Mouse (Mus musculus) neural tube, embryonic 13.5 days (tissue): ENCODE data around the gene Arfgef3. TPM values are rescaled to one million over a fixed set of nuclear protein-coding genes. Genes with fewer than 3 reads are reported as not detected.

Source experiments
- ATAC-seq: fragments of 200-750 bp; cut with Nextera tagmentation; 2 replicates; pipeline ENCODE4 v1.8.0; 2017; ENCODE audit warnings: low read depth, mild to moderate bottlenecking, moderate TSS enrichment, moderate library complexity
- H3K27ac ChIP-seq: fragments of 300-500 bp; sonication (generic); replicated peaks from 2 replicates; pipeline ENCODE4 v1.5.1; 2015; ENCODE audit warnings: moderate library complexity, mild to moderate bottlenecking, inconsistent platforms
- H3K27me3 ChIP-seq: fragments of 300-500 bp; sonication (generic); 2 replicates; pipeline ENCODE4 v1.6.1; 2015; ENCODE audit warnings: mild to moderate bottlenecking, inconsistent platforms
- H3K36me3 ChIP-seq: fragments of 300-500 bp; sonication (generic); 2 replicates; pipeline ENCODE4 v1.6.1; 2015; ENCODE audit warnings: mild to moderate bottlenecking, inconsistent platforms
- H3K4me1 ChIP-seq: fragments of 300-500 bp; sonication (generic); replicated peaks from 2 replicates; pipeline ENCODE4 v1.6.1; 2015; ENCODE audit warnings: inconsistent platforms
- H3K4me2 ChIP-seq: fragments of 300-500 bp; sonication (generic); 2 replicates; pipeline ENCODE4 v1.6.1; 2015; ENCODE audit warnings: inconsistent platforms, mild to moderate bottlenecking, moderate library complexity
- H3K4me3 ChIP-seq: fragments of 300-500 bp; sonication (generic); 2 replicates; pipeline ENCODE4 v1.5.1; 2015; ENCODE audit warnings: mild to moderate bottlenecking, inconsistent platforms
- H3K9ac ChIP-seq: fragments of 300-500 bp; sonication (generic); 2 replicates; pipeline ENCODE4 v1.6.1; 2015; ENCODE audit warnings: moderate library complexity, mild to moderate bottlenecking, inconsistent platforms
- H3K9me3 ChIP-seq: fragments of 300-500 bp; sonication (generic); 2 replicates; pipeline ENCODE4 v1.6.1; 2016; ENCODE audit warnings: inconsistent platforms
- WGBS: fragments of 180-500 bp; shearing (Covaris S2); methylation state at CpG from one replicate; pipeline ENCODE4 v1.1.7; 2015; 5-methylcytosine and 5-hydroxymethylcytosine counted together
- polyA plus RNA-seq: library from polyadenylated mRNA; unstranded; fragments of >200 nt; fragmentation: Nextera tagmentation; extraction: Ambion mirVana; gene quantifications from 2 replicates; pipeline ENCODE4 v1.2.1, GENCODE M21; 2015

Arfgef3 gene
- polyA plus RNA-seq, 1 experiment from 2014 or later, result 6.5 TPM

GRCm38 (mm10) chr10:18711436-18711835, 32.3 kb downstream of the Arfgef3 start:
- Histone ChIP-seq H3K9me3 (no peaks in the 10 kb centered on the region), H3K4me3 (no peak overlapping the region), H3K4me2 (no peak overlapping the region), H3K36me3 (no peaks in the 10 kb centered on the region), H3K9ac (no peak overlapping the region), H3K27ac (peak overlapping the region; percentile 66), H3K4me1 (peaks cover 20% of the 10 kb centered on the region), H3K27me3 (no peaks in the 10 kb centered on the region)
- WGBS, result 97% methylated on average over 4 of the region's 4 CpGs
- ATAC-seq, result no peak

GRCm38 (mm10) chr10:18710949-18711348, 32.8 kb downstream of the Arfgef3 start:
- Histone ChIP-seq H3K9me3 (no peaks in the 10 kb centered on the region), H3K4me3 (no peak overlapping the region), H3K36me3 (no peaks in the 10 kb centered on the region), H3K27ac (peak overlapping the region; percentile 66), H3K27me3 (no peaks in the 10 kb centered on the region), H3K4me2 (no peak overlapping the region), H3K4me1 (peaks cover 23% of the 10 kb centered on the region), H3K9ac (no peak overlapping the region)
- ATAC-seq, result 0 out of 2 replicates have a peak, but pooled peaks have one; percentile 48
- 41% methylated on average over 6 of the region's 6 CpGs for WGBS

DNA sequence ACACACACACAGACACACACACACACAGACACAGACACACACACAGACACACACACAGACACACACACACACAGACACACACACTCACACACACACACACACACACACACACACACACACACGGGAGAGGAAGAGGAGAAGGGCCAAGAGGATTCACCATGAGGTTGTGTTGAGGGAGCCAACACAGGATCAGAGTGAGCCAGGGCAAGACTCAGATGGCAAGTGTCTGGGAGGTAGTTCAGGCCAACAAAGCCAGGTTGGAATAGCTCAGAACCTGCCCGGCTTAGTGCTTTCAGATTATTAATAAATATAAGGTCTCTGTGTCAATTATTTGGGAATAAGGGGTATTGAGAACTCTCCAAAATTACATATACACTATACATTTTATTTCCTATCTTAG, 33.9 kb downstream of the Arfgef3 start:
- Histone ChIP-seq H3K27me3 (no peaks in the 10 kb centered on the region), H3K9ac (no peak overlapping the region), H3K27ac (no peak overlapping the region), H3K4me1 (peaks cover 29% of the 10 kb centered on the region), H3K4me2 (no peak overlapping the region), H3K36me3 (no peaks in the 10 kb centered on the region), H3K9me3 (no peaks in the 10 kb centered on the region), H3K4me3 (no peak overlapping the region)
- ATAC-seq, result no peak
- 80% methylated on average over 2 of the region's 2 CpGs for WGBS

- no peaks in the 10 kb centered on the region for H3K36me3 ChIP-seq
- H3K9me3 ChIP-seq, result no peaks in the 10 kb centered on the region
- WGBS, result 83% methylated on average over 1 of the region's 1 CpGs
- no peak overlapping the region for H3K9ac ChIP-seq
- no peak for ATAC-seq
- H3K4me2 ChIP-seq, result no peak overlapping the region
- H3K27me3 ChIP-seq, result no peaks in the 10 kb centered on the region
- no peak overlapping the region for H3K27ac ChIP-seq
- peaks cover 40% of the 10 kb centered on the region for H3K4me1 ChIP-seq
- no peak overlapping the region for H3K4me3 ChIP-seq
These were observed 35.1 kb downstream of the Arfgef3 start for GRCm38 (mm10) chr10:18708641-18709040.

GRCm38 (mm10) chr10:18704393-18705120, 39.2 kb downstream of the Arfgef3 start:
- Histone ChIP-seq H3K9ac (no peak overlapping the region), H3K4me1 (peaks cover 33% of the 10 kb centered on the region), H3K27me3 (no peaks in the 10 kb centered on the region), H3K4me3 (no peak overlapping the region), H3K9me3 (no peaks in the 10 kb centered on the region), H3K27ac (peak overlapping the region; percentile 33; the same call in 1 of the 2 replicates), H3K4me2 (no peak overlapping the region), H3K36me3 (no peaks in the 10 kb centered on the region)
- peak; percentile 57; the same call in 1 of the 2 replicates for ATAC-seq
- 45% methylated on average over 4 of the region's 4 CpGs for WGBS

GRCm38 (mm10) chr10:18701517-18701916, 42.2 kb downstream of the Arfgef3 start:
- H3K9ac ChIP-seq, result no peak overlapping the region
- no peak overlapping the region for H3K27ac ChIP-seq
- 0 out of 2 replicates have a peak, but pooled peaks cover under 1% of the 10 kb centered on the region for H3K36me3 ChIP-seq
- no peaks in the 10 kb centered on the region for H3K9me3 ChIP-seq
- no peaks in the 10 kb centered on the region for H3K27me3 ChIP-seq
- H3K4me2 ChIP-seq, result no peak overlapping the region
- peaks cover 26% of the 10 kb centered on the region for H3K4me1 ChIP-seq
- no peak overlapping the region for H3K4me3 ChIP-seq
- no peak for ATAC-seq

- H3K4me2 ChIP-seq, result no peak overlapping the region
- H3K9ac ChIP-seq, result no peak overlapping the region
- H3K27ac ChIP-seq, result no peak overlapping the region
- H3K36me3 ChIP-seq, result peaks cover 14% of the 10 kb centered on the region
- H3K4me3 ChIP-seq, result no peak overlapping the region
- H3K4me1 ChIP-seq, result peaks cover 19% of the 10 kb centered on the region
- 79% methylated on average over 2 of the region's 2 CpGs for WGBS
- H3K27me3 ChIP-seq, result no peaks in the 10 kb centered on the region
- no peak for ATAC-seq
- H3K9me3 ChIP-seq, result no peaks in the 10 kb centered on the region
These were observed 43.6 kb downstream of the Arfgef3 start for GRCm38 (mm10) chr10:18700117-18700516.

DNA sequence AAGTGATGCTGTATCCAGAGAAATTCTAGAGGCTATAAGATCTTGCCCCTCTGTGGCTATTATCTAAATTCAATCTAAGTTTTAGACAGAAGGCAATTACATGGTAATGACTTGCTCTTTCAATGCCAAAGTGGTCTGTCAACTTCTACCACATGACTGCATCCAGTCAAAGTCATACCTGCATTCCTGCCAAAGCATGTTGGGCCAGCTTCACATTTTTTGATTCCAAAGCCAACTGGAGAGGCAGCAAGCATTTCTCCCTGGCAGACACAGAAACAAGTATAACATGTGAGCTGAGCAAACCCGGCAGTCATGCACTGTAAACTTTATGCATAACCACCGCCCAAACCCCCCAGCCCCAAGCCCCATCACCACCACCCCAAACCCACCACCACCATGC, 44.6 kb downstream of the Arfgef3 start:
- no peaks in the 10 kb centered on the region for H3K9me3 ChIP-seq
- H3K4me2 ChIP-seq, result no peak overlapping the region
- H3K27ac ChIP-seq, result no peak overlapping the region
- 95% methylated on average over 2 of the region's 2 CpGs for WGBS
- no peak overlapping the region for H3K9ac ChIP-seq
- H3K36me3 ChIP-seq, result peaks cover 14% of the 10 kb centered on the region
- H3K4me3 ChIP-seq, result no peak overlapping the region
- no peaks in the 10 kb centered on the region for H3K27me3 ChIP-seq
- H3K4me1 ChIP-seq, result peaks cover 9% of the 10 kb centered on the region
- no peak for ATAC-seq

DNA sequence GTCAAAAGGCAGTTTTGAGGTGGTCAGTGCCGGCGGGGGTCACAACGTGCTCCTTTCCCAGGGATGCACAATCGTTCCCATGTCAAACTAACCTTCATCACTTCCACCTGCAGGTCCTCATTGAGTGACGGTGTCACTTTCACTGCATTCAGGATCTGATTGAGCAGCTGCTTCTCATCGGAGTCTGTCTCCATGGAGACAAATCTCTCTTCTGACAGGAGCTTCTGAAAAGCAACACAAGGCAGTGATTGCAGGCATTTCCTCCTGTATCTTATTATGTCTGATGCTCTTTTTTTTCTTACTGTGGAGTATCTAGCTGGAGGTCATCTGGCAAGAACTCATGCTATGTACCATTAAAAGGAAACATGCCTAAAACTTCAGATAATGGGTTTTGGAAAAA, 47.3 kb downstream of the Arfgef3 start:
- no peak for ATAC-seq
- Histone ChIP-seq H3K4me3 (no peak overlapping the region), H3K4me1 (0 out of 2 replicates have a peak, but pooled peaks cover 5% of the 10 kb centered on the region), H3K27me3 (no peaks in the 10 kb centered on the region), H3K36me3 (peaks cover 14% of the 10 kb centered on the region), H3K4me2 (no peak overlapping the region), H3K9me3 (no peaks in the 10 kb centered on the region), H3K27ac (no peak overlapping the region), H3K9ac (no peak overlapping the region)
- 75% methylated on average over 6 of the region's 6 CpGs for WGBS

GRCm38 (mm10) chr10:18688234-18688633, 55.5 kb downstream of the Arfgef3 start:
- H3K9ac ChIP-seq, result no peak overlapping the region
- H3K9me3 ChIP-seq, result no peaks in the 10 kb centered on the region
- no peak overlapping the region for H3K4me3 ChIP-seq
- no peaks in the 10 kb centered on the region for H3K36me3 ChIP-seq
- ATAC-seq, result peak; percentile 59
- peaks cover 6% of the 10 kb centered on the region for H3K4me1 ChIP-seq
- H3K27me3 ChIP-seq, result no peaks in the 10 kb centered on the region
- 38% methylated on average over 2 of the region's 2 CpGs for WGBS
- H3K4me2 ChIP-seq, result no peak overlapping the region
- no peak overlapping the region for H3K27ac ChIP-seq

DNA sequence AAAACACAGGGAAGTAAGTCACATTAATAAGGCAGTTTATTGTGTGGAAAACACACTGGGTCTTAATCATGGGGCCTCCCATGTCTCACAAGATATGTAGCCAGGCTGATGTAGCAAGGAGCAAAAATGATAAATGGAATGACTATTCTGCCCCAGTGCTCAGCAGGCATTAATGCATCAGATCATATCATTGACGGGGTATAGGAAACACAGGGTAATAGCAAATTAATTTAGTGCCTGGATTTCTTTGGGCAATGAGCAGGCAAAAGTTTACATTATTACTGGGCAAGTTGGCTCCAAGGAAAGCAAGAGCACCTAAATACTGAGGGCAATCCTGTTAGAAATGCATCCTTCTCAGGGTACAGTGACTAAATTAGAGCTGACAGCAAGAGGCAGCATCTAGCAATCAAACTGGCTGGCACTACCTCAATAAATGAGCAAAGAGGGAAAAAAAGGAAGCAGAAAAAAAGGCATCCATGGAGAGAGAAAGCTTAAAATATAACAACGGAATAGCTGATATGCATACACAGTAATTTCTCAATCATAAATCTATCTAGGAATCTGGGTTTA, 62.3 kb downstream of the Arfgef3 start:
- H3K9ac ChIP-seq, result no peak overlapping the region
- WGBS, result 68% methylated on average over 2 of the region's 2 CpGs
- peak; percentile 75; the same call in 1 of the 2 replicates for ATAC-seq
- H3K4me2 ChIP-seq, result no peak overlapping the region
- H3K27me3 ChIP-seq, result no peaks in the 10 kb centered on the region
- H3K27ac ChIP-seq, result no peak overlapping the region
- peaks cover 3% of the 10 kb centered on the region; the same call in 1 of the 2 replicates for H3K36me3 ChIP-seq
- no peaks in the 10 kb centered on the region for H3K9me3 ChIP-seq
- H3K4me3 ChIP-seq, result no peak overlapping the region
- peaks cover 3% of the 10 kb centered on the region; the same call in 1 of the 2 replicates for H3K4me1 ChIP-seq

DNA sequence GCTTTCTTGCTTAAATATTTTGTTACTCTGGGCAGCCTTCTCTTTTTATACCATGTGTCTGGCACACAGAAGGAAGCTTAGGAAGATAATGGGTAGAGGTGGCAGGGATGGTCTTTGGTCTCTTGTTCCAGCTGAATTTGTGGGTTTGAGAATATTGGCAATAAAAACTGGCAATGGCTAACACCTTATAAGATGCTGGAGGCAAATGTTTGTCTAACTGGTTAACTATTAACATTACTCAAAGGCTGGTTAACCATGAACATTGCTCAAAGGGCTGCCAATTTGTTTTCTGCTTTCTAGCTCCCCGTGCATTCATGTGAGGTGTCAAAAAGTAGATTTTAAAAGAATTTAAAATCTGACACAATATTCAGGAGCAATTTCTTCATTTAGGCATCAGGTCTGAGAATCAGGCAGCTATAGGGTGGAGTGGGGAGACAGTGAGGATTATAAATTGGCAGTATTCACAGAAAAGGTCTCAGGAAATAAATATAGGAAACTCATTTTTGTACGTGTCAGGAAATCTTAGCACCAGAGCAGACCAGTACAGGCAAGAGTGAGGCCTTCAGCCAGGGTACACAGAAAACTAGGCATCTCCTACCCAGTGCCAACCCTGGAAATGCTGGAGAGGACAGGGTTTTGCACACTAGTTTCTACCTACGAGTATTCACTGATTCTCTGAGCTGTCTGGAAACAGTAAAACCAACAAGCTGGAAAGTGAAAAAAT, 62.9 kb downstream of the Arfgef3 start:
- Histone ChIP-seq H3K27ac (peak overlapping the region; percentile 25), H3K4me1 (peaks cover 3% of the 10 kb centered on the region; the same call in 1 of the 2 replicates), H3K9ac (no peak overlapping the region), H3K36me3 (peaks cover 9% of the 10 kb centered on the region), H3K4me2 (no peak overlapping the region), H3K4me3 (no peak overlapping the region), H3K27me3 (no peaks in the 10 kb centered on the region), H3K9me3 (no peaks in the 10 kb centered on the region)
- 61% methylated on average over 3 of the region's 3 CpGs for WGBS
- no peak for ATAC-seq
